Mouse (Mus musculus): ENCODE measurements around the gene Gm21650. TPM values are rescaled to one million over a fixed set of nuclear protein-coding genes. Genes with fewer than 3 reads are reported as not detected.

Gm21650 gene
- not detected for polyA plus RNA-seq (2017; shearing (Covaris generic))

GRCm38 (mm10) chrY:77692508-77692907 lies at the start of gene Gm21650:
Gene Gm21650 (plus strand): TSS chrY:77692808.

